Mouse (Mus musculus) left cerebral cortex, adult 11 months (tissue): Measurements from ENCODE around the gene Cyfip2.

Experiments used
- DNase-seq: peaks from one replicate; pipeline ENCODE4 v3.0.0; 2022; ENCODE audit warnings: low spot score

Gene Cyfip2

GRCm38 (mm10) chr11:46235334-46235733, 77.3 kb downstream of the Cyfip2 start, which contains the start of gene Fndc9:
Gene Fndc9 (plus strand): TSS chr11:46235531.
- DNase-seq, result peak; percentile 80

GRCm38 (mm10) chr11:46233966-46234365, 78.7 kb downstream of the Cyfip2 start:
- no peak for DNase-seq

DNA sequence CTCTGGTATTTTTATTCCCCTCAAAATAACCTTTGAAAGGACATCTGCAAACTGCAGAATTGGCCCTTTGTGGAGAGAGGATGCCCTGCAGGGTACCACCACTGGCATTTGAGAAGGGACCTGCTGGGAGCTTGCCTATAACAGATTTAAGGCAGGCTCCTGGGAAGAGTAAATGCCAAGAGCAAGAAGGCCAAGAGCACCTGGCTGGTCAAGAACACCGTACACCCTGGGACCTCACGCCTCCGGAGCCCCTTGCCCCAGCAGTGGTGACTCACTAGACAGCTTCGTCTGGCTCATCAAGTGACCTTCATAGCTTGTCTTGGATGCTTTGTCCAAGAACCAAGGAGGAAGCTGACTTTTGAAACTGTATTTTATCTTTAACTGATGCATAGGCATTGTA, 79.9 kb downstream of the Cyfip2 start:
- DNase-seq, result no peak

GRCm38 (mm10) chr11:46230184-46230583, 82.5 kb downstream of the Cyfip2 start:
- no peak for DNase-seq

DNA sequence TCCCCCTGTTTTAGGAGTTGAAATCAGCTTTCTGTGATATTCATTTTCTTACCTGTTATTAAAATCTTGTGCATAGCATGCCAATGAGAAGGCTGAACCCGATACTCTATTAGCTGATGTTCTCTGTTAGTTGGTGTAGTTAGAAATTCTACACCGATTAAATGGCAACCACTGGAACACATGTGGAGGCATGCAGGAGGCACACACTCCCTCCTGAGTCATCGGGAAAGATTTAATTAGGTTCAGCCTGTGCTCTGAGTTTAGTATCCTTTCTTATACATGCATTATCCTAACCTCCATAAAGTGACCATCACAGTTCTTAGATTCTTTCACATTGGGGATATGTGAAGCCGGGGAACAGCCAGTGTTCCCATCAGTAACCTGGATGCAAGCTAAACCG, 87.3 kb downstream of the Cyfip2 start:
- no peak for DNase-seq

GRCm38 (mm10) chr11:46223575-46223974, 89.1 kb downstream of the Cyfip2 start:
- DNase-seq, result no peak

- DNase-seq, result no peak
Observed at GRCm38 (mm10) chr11:46220211-46220610, 92.4 kb downstream of the Cyfip2 start.

DNA sequence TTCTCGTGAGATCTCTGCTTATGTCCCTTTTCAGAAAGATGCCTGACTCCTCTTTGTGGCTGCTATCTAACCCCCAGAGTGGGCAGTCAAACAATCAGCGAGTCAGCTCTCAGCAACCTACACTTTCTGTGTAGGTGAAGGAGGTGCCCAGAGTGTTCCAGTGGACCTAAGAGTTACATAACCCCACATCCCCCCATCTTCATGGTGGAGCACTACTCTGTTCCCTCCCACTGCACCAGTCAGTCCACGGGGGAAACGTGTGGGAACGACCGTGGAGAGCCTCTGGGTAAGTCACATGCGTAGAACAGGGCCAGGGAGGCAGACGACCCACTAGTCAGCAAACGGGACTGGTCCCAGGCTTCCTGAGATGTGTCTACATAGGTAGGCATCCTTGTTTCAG, 93.3 kb downstream of the Cyfip2 start:
- DNase-seq, result no peak

- DNase-seq, result no peak
Observed at GRCm38 (mm10) chr11:46218584-46218983, 94.1 kb downstream of the Cyfip2 start.

DNA sequence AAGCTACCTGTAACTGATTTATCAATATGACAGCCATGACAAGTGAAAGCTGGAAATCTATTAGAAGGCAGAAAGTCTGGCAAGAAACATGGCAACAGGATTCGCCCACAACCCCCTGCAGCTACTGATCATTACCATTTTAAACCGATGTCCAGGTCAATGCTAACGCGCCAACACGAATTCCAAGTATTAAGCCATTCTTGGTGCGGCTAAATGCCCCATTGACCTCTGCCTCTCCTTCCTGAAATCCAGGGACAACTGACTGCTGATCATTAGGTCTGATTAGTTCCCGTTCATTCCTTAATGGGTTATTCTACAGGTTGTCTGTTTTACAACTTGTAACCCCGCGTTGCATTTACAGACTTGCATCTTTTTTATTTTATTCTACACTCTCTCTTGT, 95.0 kb downstream of the Cyfip2 start:
- no peak for DNase-seq

- no peak for DNase-seq
Observed at GRCm38 (mm10) chr11:46216669-46217068, 96.0 kb downstream of the Cyfip2 start.

DNA sequence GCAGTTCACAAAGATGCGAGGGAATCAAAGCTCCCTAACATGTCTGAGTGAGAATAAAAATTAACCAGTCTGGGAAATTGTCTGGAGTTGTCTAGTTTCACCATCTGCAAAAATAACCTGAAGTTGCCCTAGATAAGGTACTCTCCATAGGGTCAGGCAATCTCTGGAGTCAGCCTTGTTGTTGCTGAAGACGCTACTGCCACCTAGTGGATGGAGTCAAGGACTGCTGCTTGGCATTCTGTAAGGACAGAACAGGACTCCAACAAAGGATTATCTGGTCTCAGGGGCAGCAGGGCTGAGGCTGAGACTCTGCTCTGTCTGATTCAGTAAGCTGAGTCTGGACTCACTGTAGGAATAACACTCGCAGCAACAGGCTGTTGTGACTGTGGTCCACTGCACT, 97.3 kb downstream of the Cyfip2 start:
- DNase-seq, result peak; percentile 57

- no peak for DNase-seq
Observed at GRCm38 (mm10) chr11:46214368-46215230, 98.1 kb downstream of the Cyfip2 start.

DNA sequence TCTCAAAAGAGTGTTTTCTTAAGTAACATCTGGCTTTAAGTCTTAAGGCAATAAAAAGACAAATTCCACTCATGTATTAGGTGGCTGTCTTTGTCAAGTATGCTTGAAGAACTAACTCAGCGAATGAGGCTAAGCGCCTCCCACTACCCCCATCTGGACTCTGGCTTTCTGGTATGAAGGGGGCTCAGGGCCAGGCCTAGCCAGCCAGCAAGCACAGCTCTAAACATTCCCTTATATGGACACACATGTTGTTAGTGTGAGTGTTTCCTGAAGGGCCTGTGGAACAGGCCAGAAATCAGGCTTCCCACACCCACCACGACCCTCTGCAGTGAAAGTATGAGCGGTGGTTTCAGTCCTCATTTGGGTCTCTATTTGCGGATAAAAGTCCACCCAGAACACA, 98.8 kb downstream of the Cyfip2 start:
- no peak for DNase-seq

- no peak for DNase-seq
Observed at GRCm38 (mm10) chr11:46211858-46212257, 100.8 kb downstream of the Cyfip2 start.

- DNase-seq, result peak; percentile 40
Observed at GRCm38 (mm10) chr11:46209884-46210283, 102.8 kb downstream of the Cyfip2 start.

DNA sequence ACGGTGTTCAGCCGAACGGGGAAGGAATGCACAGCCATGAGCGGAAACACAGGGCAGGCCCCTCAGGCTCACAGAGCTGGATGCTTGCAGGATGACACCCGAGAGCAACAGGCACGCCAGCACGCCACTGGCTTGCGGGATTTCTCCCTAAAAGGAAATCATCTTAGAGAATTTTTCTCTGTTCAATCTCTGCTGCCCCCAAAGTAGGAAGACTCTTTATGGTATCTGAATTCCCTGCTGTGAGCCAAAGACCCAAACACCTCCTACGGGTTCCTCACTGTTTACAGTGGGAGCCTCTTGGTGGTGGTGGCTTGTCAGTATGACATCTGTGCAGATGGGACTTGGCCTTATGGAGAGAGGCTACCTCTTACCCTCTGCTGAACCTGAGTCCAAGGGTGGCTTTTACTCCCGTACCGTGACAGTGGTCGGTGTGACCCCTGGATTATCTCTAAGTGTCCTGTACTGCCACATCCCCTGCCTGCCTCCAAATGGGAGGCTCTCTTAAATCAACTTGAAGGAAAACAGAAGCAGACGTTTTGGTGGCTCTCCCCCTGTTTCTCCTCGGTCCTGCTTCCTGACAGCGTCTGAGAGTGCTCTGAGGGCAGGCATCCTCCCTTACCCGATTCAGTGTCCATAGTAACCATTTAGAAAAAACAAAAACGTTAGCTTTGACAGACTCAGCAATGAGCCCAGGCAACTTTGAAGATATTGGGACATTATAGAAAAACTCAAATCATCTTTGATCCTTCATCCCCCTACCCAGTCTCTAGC, 106.8 kb downstream of the Cyfip2 start:
- no peak for DNase-seq

- DNase-seq, result no peak
Observed at GRCm38 (mm10) chr11:46204841-46205240, 107.8 kb downstream of the Cyfip2 start.

DNA sequence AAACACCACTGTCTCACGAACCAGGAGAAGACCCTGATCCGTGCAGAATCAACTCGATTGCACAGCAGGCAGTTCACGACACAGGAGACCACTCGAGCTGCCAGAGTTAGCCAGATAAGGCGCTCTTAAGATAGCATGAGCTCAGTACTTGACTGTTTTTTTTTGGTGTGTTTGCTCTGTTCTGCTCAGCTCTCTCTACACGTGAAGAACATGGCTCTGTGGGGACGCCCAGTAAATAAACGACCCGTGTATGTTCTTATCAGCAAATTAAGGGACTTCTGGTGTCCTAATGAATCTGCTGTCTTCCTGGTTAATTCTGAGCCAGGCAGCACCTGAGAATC, 110.1 kb downstream of the Cyfip2 start:
- DNase-seq, result no peak

GRCm38 (mm10) chr11:46201636-46202546, 110.8 kb downstream of the Cyfip2 start:
- DNase-seq, result peak; percentile 50

DNA sequence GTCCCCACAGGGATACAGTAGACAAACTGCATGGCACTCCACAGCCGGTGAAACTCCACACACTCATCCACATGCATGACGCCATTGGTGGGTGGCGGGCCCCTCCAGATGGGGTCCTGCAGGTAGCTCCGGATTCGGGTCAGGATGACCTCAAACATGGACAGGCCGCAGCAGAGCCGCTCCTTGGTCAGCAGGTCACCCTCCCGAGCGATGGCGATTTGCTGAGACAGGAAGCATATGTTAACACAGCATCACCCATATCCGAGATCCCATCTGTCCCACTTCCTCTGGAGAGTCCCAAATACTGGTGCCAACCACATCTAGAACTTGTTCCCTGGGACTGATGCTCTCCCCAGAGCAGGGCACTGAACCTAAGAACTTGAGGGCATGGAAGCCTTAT, 112.0 kb downstream of the Cyfip2 start:
- no peak for DNase-seq

GRCm38 (mm10) chr11:46194175-46194574, 118.5 kb downstream of the Cyfip2 start:
- no peak for DNase-seq
